Mouse (Mus musculus): ENCODE data around the gene Ulk2.
"Not testable (repeated sequence)": the region's sequence is repeated elsewhere in the genome, so short reads cannot be mapped to it uniquely, and the experiment has no call there.

The Ulk2 gene

GRCm38 (mm10) chr11:61854988-61855411 is at the start of gene Ulk2:
TSS of gene Ulk2 (minus strand) at chr11:61855073.
- DNase-seq (ENCODE audit: low spot score in 2 of 2): peak; percentile 91 to 92

GRCm38 (mm10) chr11:61882183-61882582 is 27.3 kb upstream of the Ulk2 start:
- DNase-seq (ENCODE audit: low spot score in 2 of 2): no peak

- no peak for DNase-seq (ENCODE audit: low spot score in 2 of 2)
Observed at GRCm38 (mm10) chr11:61879921-61880320, 25.0 kb upstream of the Ulk2 start.

GRCm38 (mm10) chr11:61871881-61872280 is 17.0 kb upstream of the Ulk2 start:
- no peak for DNase-seq (ENCODE audit: low spot score in 2 of 2)

- DNase-seq (ENCODE audit: low spot score in 2 of 2): no peak
Observed at GRCm38 (mm10) chr11:61866856-61867255, 12.0 kb upstream of the Ulk2 start.

- no peak for DNase-seq (ENCODE audit: low spot score in 2 of 2)
Observed at GRCm38 (mm10) chr11:61861781-61862547, 7.1 kb upstream of the Ulk2 start.

GRCm38 (mm10) chr11:61859316-61859715 is 4.4 kb upstream of the Ulk2 start:
- no peak for DNase-seq (ENCODE audit: low spot score in 2 of 2)

GRCm38 (mm10) chr11:61855539-61855938 is 666 bp upstream of the Ulk2 start:
- DNase-seq (ENCODE audit: low spot score in 2 of 2): no peak

- DNase-seq (ENCODE audit: low spot score in 2 of 2): peak; percentile 82 to 84
Observed at GRCm38 (mm10) chr11:61854211-61854987, 474 bp downstream of the Ulk2 start.

GRCm38 (mm10) chr11:61853659-61854058 is 1.2 kb downstream of the Ulk2 start:
- no peak for DNase-seq (ENCODE audit: low spot score in 2 of 2)

- DNase-seq (ENCODE audit: low spot score in 2 of 2): no peak
Observed at GRCm38 (mm10) chr11:61852916-61853315, 2.0 kb downstream of the Ulk2 start.

GRCm38 (mm10) chr11:61851195-61851594 is 3.7 kb downstream of the Ulk2 start:
- DNase-seq (ENCODE audit: low spot score in 2 of 2): no peak

- not testable (repeated sequence) for DNase-seq (ENCODE audit: low spot score in 2 of 2)
Observed at GRCm38 (mm10) chr11:61840663-61841062, 14.2 kb downstream of the Ulk2 start.

- no peak for DNase-seq (ENCODE audit: low spot score in 2 of 2)
Observed at GRCm38 (mm10) chr11:61839940-61840339, 14.9 kb downstream of the Ulk2 start.

GRCm38 (mm10) chr11:61839182-61839581 is 15.7 kb downstream of the Ulk2 start:
- DNase-seq (ENCODE audit: low spot score in 2 of 2): no peak

- DNase-seq (ENCODE audit: low spot score in 2 of 2): no peak
Observed at GRCm38 (mm10) chr11:61809793-61810192, 45.1 kb downstream of the Ulk2 start.

- no peak for DNase-seq (ENCODE audit: low spot score in 2 of 2)
Observed at GRCm38 (mm10) chr11:61808551-61809117, 46.2 kb downstream of the Ulk2 start.

- DNase-seq (ENCODE audit: low spot score in 2 of 2): peak in 1 of 2 experiments; percentile 33
Observed at GRCm38 (mm10) chr11:61793441-61793840, 61.4 kb downstream of the Ulk2 start.

- DNase-seq (ENCODE audit: low spot score in 2 of 2): no peak
Observed at GRCm38 (mm10) chr11:61788550-61788949, 66.3 kb downstream of the Ulk2 start.

GRCm38 (mm10) chr11:61782526-61782925 is 72.3 kb downstream of the Ulk2 start:
- DNase-seq (ENCODE audit: low spot score in 2 of 2): not testable (repeated sequence)

GRCm38 (mm10) chr11:61774551-61775149 is 80.2 kb downstream of the Ulk2 start:
- DNase-seq (ENCODE audit: low spot score in 2 of 2): no peak
